Comparison of ENCODE assay signal across 16 mouse cellular contexts in the genomic region with DNA sequence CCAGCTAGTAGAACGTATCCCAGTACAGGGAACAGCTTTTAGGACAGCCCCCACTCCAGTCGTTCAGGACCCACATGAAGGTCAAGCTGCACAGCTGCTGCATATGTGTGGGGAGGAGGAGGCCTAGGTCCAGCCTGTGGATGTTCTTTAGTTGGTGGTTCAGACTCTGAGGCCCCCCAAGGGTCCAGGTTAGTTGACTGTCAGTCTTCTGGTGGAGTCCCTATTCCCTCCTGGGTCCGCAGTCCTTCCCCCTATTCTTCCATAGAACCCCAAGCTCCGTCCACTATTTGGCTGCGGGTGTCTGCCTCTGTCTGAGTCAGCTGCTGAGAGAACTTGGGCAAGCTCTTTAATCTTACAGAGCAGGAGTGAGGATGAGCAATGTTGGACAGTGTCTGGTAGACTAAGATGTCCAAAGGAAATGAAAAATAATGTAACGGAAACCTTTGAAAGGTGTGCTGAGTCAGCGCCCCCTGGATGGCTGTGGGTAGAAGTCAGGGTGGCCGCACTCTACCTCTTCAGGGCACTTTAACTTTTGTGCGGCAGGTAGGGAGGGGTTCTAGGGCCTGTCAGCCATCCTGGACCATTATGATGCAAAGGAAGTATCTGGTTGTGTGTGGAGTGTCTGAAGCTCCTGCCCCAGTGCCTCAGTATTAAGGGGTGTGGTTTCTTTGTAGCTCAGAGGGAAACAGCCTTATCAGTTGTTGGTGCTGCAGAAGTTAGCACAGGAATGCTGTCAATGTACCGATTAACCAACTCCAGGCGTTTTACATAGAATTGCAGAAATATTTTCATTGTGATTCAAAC. TPM values are rescaled to one million over a fixed set of nuclear protein-coding genes. Genes with fewer than 3 reads are reported as not detected.
DNase-seq lines count a peak whose midpoint lies in the region; ATAC-seq and TF ChIP-seq lines count a peak whose summit lies in the region.
"Had no signal": no experiment of that assay in that cellular context is flagged by ENCODE, and none has a peak within 500 bp of the region (broad histone marks: within the 10 kb centered on the region; RNA-seq: fewer than 3 reads in every experiment).

No protein-coding gene starts in this region.

- no peak for TF ChIP-seq EP300 in stomach, postnatal 0 days (optimal IDR thresholded peaks at IDR 0.05)

- no peak overlapping the region for H3K4me3 ChIP-seq in bone marrow, adult 2 months (replicated peaks; ENCODE audit: control insufficient read depth, low read depth, low read length)
- peak overlapping the region; percentile 26 for H3K4me3 ChIP-seq in liver, embryonic 12.5 days
- no peak overlapping the region for H3K4me3 ChIP-seq in stomach, postnatal 0 days (ENCODE audit: low read depth, low read length)
- no peak overlapping the region for H3K4me3 ChIP-seq in lung, adult 2 months (replicated peaks; ENCODE audit: extremely low read depth, low read depth, low read length)
- H3K4me3 ChIP-seq: embryonic facial prominence, embryonic 15.5 days had no signal

- no peaks in the 10 kb centered on the region for H3K27me3 ChIP-seq in liver, embryonic 12.5 days (replicated peaks)
- no peaks in the 10 kb centered on the region for H3K27me3 ChIP-seq in stomach, postnatal 0 days (ENCODE audit: control insufficient read depth, insufficient read depth, low read length)
- H3K27me3 ChIP-seq: embryonic facial prominence, embryonic 15.5 days had no signal

- peak; percentile 20 for DNase-seq in thymus, postnatal 4 days
- no peak for DNase-seq in thymus, postnatal 25 days
- no peak for DNase-seq in stomach, postnatal 0 days (ENCODE audit: low spot score)
- DNase-seq in thymus, postnatal 10 days (ENCODE audit: low spot score in 2 of 2) = no peak
- DNase-seq in layer of hippocampus, adult 18-20 months (ENCODE audit: low spot score in 2 of 2) = no peak
- no peak for DNase-seq in lung, adult 2 months
- DNase-seq: cerebellum, adult 18-20 months; heart, postnatal 14 days; lung, postnatal 4 days; right cerebral cortex, adult 18-20 months; thymus, adult 2 months had no signal

- peak; percentile 95 for ATAC-seq in liver, embryonic 12.5 days
- ATAC-seq in stomach, postnatal 0 days (ENCODE audit: low FRiP score, low TSS enrichment) = 0 out of 2 replicates have a peak, but pooled peaks have one; percentile 18
- ATAC-seq: CD4-positive, CD25-positive, alpha-beta regulatory T cell, adult 4 months; hindbrain, postnatal 0 days had no signal

- no peaks in the 10 kb centered on the region for H3K9me3 ChIP-seq in liver, embryonic 12.5 days (replicated peaks)
- H3K9me3 ChIP-seq in stomach, postnatal 0 days (ENCODE audit: control insufficient read depth, low read length) = no peaks in the 10 kb centered on the region
- H3K9me3 ChIP-seq: embryonic facial prominence, embryonic 15.5 days had no signal

- no peak for TF ChIP-seq POLR2A in bone marrow, adult 2 months (IDR thresholded peaks at IDR 0.05; ENCODE audit: borderline replicate concordance, control insufficient read depth, low read depth, low read length)
- TF ChIP-seq POLR2A in lung, adult 2 months (IDR thresholded peaks at IDR 0.05; ENCODE audit: borderline replicate concordance, extremely low read depth, low read depth, low read length) = no peak

- H3K9ac ChIP-seq in liver, embryonic 12.5 days = peak overlapping the region; percentile 53
- no peak overlapping the region for H3K9ac ChIP-seq in stomach, postnatal 0 days (ENCODE audit: low read length)
- H3K9ac ChIP-seq: embryonic facial prominence, embryonic 15.5 days had no signal

- WGBS in bone marrow, adult 2 months = 78% methylated on average over 11 of the region's 11 CpGs
- 46% methylated on average over 11 of the region's 11 CpGs for WGBS in liver, embryonic 12.5 days (ENCODE audit: insufficient replicate concordance)
- 76% methylated on average over 11 of the region's 11 CpGs for WGBS in stomach, postnatal 0 days
- WGBS in lung, adult 2 months = 82% methylated on average over 11 of the region's 11 CpGs

- H3K4me2 ChIP-seq in liver, embryonic 12.5 days = peak overlapping the region; percentile 60
- H3K4me2 ChIP-seq in stomach, postnatal 0 days (replicated peaks; ENCODE audit: low read depth) = no peak overlapping the region
- H3K4me2 ChIP-seq: embryonic facial prominence, embryonic 15.5 days had no signal

- H3K36me3 ChIP-seq in liver, embryonic 12.5 days = peaks cover 21% of the 10 kb centered on the region
- H3K36me3 ChIP-seq in stomach, postnatal 0 days (ENCODE audit: control insufficient read depth, insufficient read depth, low read length) = 0 out of 2 replicates have a peak, but pooled peaks cover 3% of the 10 kb centered on the region

- H3K27ac ChIP-seq in bone marrow, adult 2 months (ENCODE audit: control insufficient read depth, insufficient read depth, low read depth, low read length, poor library complexity) = peak overlapping the region; percentile 38; the same call in 1 of the 2 replicates
- peak overlapping the region; percentile 90 for H3K27ac ChIP-seq in liver, embryonic 12.5 days
- no peak overlapping the region for H3K27ac ChIP-seq in stomach, postnatal 0 days (replicated peaks)
- H3K27ac ChIP-seq: embryonic facial prominence, embryonic 15.5 days; hindbrain, postnatal 0 days had no signal

- TF ChIP-seq CTCF in bone marrow, adult 2 months (IDR thresholded peaks at IDR 0.05; ENCODE audit: control insufficient read depth, insufficient read depth, low read length) = no peak
- no peak for TF ChIP-seq CTCF in stomach, postnatal 0 days (IDR thresholded peaks at IDR 0.05; ENCODE audit: low read depth)
- TF ChIP-seq CTCF in lung, adult 2 months (IDR thresholded peaks at IDR 0.05; ENCODE audit: insufficient read depth, low read length) = no peak

- no peaks in the 10 kb centered on the region for H3K4me1 ChIP-seq in bone marrow, adult 2 months (ENCODE audit: control insufficient read depth, insufficient read depth, low read length)
- H3K4me1 ChIP-seq in liver, embryonic 12.5 days = peaks cover 43% of the 10 kb centered on the region
- no peaks in the 10 kb centered on the region for H3K4me1 ChIP-seq in stomach, postnatal 0 days (replicated peaks; ENCODE audit: control insufficient read depth, insufficient read depth)
- no peaks in the 10 kb centered on the region for H3K4me1 ChIP-seq in lung, adult 2 months (ENCODE audit: control insufficient read depth, insufficient read depth, low read length)

RNA-seq across cellular contexts. Expression of a gene that starts 12.3 kb away (rescaled TPM):
- polyA plus RNA-seq in bone marrow, adult 2 months (2011; ENCODE audit: insufficient read depth, insufficient read length, low replicate concordance, missing spikeins) = 2.8 and 3.9 TPM in 2 replicates
- polyA plus RNA-seq in liver, embryonic 12.5 days (2016; fragmentation: Nextera tagmentation; extraction: Ambion mirVana) = 7.8 and 8.3 TPM in 2 replicates
- polyA plus RNA-seq in stomach, postnatal 0 days (2015; fragmentation: Nextera tagmentation; extraction: Ambion mirVana) = 7.7 and 9.0 TPM in 2 replicates
- total RNA-seq in layer of hippocampus, adult 18-20 months (2021) = 10 to 100 TPM in 1 of 2 experiments, 1 to 10 TPM in 1; 9.2 to 10.0 TPM
- polyA plus RNA-seq in lung, adult 2 months (2012; rRNA removed) = 2.1 and 3.6 TPM in 2 replicates

RNA-seq across cellular contexts. Expression of a gene that starts 38.8 kb away (rescaled TPM):
- polyA plus RNA-seq in bone marrow, adult 2 months (2011; ENCODE audit: insufficient read depth, insufficient read length, low replicate concordance, missing spikeins) = 12.3 and 15.0 TPM in 2 replicates
- 11.2 and 11.3 TPM in 2 replicates for polyA plus RNA-seq in liver, embryonic 12.5 days (2016; fragmentation: Nextera tagmentation; extraction: Ambion mirVana)
- 0.63 and 1.1 TPM in 2 replicates for polyA plus RNA-seq in stomach, postnatal 0 days (2015; fragmentation: Nextera tagmentation; extraction: Ambion mirVana)
- under 1 TPM; 0.13 to 0.20 TPM for total RNA-seq in layer of hippocampus, adult 18-20 months (2021)
- polyA plus RNA-seq in lung, adult 2 months (2012; rRNA removed) = 0.07 and 0.25 TPM in 2 replicates
